Mouse (Mus musculus) embryonic facial prominence, embryonic 15.5 days (tissue): Measurements from ENCODE around the gene Cacna1c. TPM values are rescaled to one million over a fixed set of nuclear protein-coding genes. Genes with fewer than 3 reads are reported as not detected.

Experiments used
- ATAC-seq: fragments of 200-750 bp; cut with Nextera tagmentation; 2 replicates; pipeline ENCODE4 v1.8.0; 2017; ENCODE audit warnings: low read depth, moderate TSS enrichment; ENCODE audit not compliant: insufficient number of reproducible peaks, low FRiP score, low TSS enrichment
- H3K27ac ChIP-seq: fragments of 300-500 bp; sonication (generic); replicated peaks from 2 replicates; pipeline ENCODE4 v1.5.1; 2015; ENCODE audit warnings: mild to moderate bottlenecking, inconsistent platforms
- H3K27me3 ChIP-seq: fragments of 300-500 bp; sonication (generic); 2 replicates; pipeline ENCODE4 v1.6.1; 2015; ENCODE audit warnings: inconsistent platforms
- H3K36me3 ChIP-seq: fragments of 300-500 bp; sonication (generic); 2 replicates; pipeline ENCODE4 v1.6.1; 2015; ENCODE audit warnings: mild to moderate bottlenecking, inconsistent platforms
- H3K4me1 ChIP-seq: fragments of 300-500 bp; sonication (generic); 2 replicates; pipeline ENCODE4 v1.6.1; 2015; ENCODE audit warnings: inconsistent platforms
- H3K4me2 ChIP-seq: fragments of 300-500 bp; sonication (generic); replicated peaks from 2 replicates; pipeline ENCODE4 v1.6.1; 2015; ENCODE audit warnings: mild to moderate bottlenecking, inconsistent platforms
- H3K4me3 ChIP-seq: fragments of 300-500 bp; sonication (generic); replicated peaks from 2 replicates; pipeline ENCODE4 v1.5.1; 2015; ENCODE audit warnings: mild to moderate bottlenecking, inconsistent platforms
- H3K9ac ChIP-seq: fragments of 300-500 bp; sonication (generic); 2 replicates; pipeline ENCODE4 v1.6.1; 2015; ENCODE audit warnings: inconsistent platforms
- H3K9me3 ChIP-seq: fragments of 300-500 bp; sonication (generic); replicated peaks from 2 replicates; pipeline ENCODE4 v1.6.1; 2016; ENCODE audit warnings: inconsistent platforms
- WGBS: fragments of 180-500 bp; shearing (Covaris S2); methylation state at CpG from one replicate; pipeline ENCODE4 v1.1.7; 2015; 5-methylcytosine and 5-hydroxymethylcytosine counted together
- polyA plus RNA-seq: library from polyadenylated mRNA; unstranded; fragments of >200 nt; fragmentation: Nextera tagmentation; extraction: Ambion mirVana; gene quantifications from 2 replicates; pipeline ENCODE4 v1.2.1, GENCODE M21; 2015

Gene Cacna1c
- polyA plus RNA-seq, 1 experiment from 2014 or later, result 5.0 TPM

DNA sequence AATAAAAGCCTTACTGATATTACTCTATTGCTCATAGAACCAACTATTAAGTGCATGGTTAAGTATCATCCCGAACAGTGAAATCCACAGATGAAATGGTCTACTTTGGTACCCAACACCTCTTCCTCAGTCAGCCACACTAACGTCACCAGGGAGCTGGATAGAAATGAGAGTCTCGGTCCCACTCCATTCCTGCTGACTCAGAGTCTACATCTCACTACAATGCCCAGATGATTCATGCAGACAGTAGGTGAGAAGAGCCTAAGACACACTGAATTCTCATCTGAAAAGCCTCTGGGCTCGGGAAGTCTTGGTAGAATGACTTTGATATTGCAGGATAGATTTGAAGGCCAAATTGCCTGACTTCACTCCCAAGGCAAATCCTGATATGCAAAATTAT, 240.0 kb downstream of the Cacna1c start:
- 91% methylated on average over 4 of the region's 4 CpGs for WGBS
- Histone ChIP-seq H3K4me2 (no peak overlapping the region), H3K4me3 (no peak overlapping the region), H3K4me1 (0 out of 2 replicates have a peak, but pooled peaks cover 7% of the 10 kb centered on the region), H3K27me3 (no peaks in the 10 kb centered on the region), H3K36me3 (no peaks in the 10 kb centered on the region), H3K9ac (no peak overlapping the region), H3K9me3 (no peaks in the 10 kb centered on the region), H3K27ac (no peak overlapping the region)
- no peak for ATAC-seq

GRCm38 (mm10) chr6:118955777-118956176, 240.4 kb downstream of the Cacna1c start:
- ATAC-seq, result no peak
- Histone ChIP-seq H3K4me2 (no peak overlapping the region), H3K36me3 (no peaks in the 10 kb centered on the region), H3K4me1 (0 out of 2 replicates have a peak, but pooled peaks cover 7% of the 10 kb centered on the region), H3K27me3 (no peaks in the 10 kb centered on the region), H3K4me3 (no peak overlapping the region), H3K9ac (no peak overlapping the region), H3K9me3 (no peaks in the 10 kb centered on the region), H3K27ac (no peak overlapping the region)

DNA sequence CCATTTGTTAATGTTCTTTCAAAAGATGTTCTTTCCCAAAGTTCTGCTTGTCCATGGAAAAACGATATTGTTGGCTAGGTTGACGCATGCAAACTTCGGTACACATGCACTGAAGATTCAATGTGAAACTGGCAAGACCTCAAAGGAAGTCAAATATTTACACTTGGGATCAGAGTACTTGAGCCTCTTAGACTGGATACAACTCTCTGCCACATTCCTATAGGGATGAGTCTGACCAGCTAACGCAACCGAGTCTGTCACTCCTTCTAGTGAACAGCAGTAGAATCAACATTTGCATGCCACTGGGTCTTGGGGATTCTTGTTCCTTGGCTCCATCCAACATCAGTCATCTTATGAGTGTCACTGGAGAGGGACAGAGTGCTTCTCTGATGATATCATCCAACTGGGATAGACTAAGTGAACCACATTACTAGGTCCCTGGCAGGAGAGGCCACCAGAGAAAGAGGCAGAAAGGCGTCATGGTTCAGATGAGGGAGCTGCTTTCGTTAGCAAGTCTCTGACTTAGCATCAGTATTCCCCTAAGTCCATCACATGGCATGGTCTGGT, 241.1 kb downstream of the Cacna1c start:
- ATAC-seq, result no peak
- H3K4me1 ChIP-seq, result 0 out of 2 replicates have a peak, but pooled peaks cover 7% of the 10 kb centered on the region
- no peak overlapping the region for H3K4me2 ChIP-seq
- no peak overlapping the region for H3K4me3 ChIP-seq
- no peaks in the 10 kb centered on the region for H3K36me3 ChIP-seq
- no peaks in the 10 kb centered on the region for H3K27me3 ChIP-seq
- no peak overlapping the region for H3K9ac ChIP-seq
- no peaks in the 10 kb centered on the region for H3K9me3 ChIP-seq
- 84% methylated on average over 7 of the region's 7 CpGs for WGBS
- H3K27ac ChIP-seq, result no peak overlapping the region

DNA sequence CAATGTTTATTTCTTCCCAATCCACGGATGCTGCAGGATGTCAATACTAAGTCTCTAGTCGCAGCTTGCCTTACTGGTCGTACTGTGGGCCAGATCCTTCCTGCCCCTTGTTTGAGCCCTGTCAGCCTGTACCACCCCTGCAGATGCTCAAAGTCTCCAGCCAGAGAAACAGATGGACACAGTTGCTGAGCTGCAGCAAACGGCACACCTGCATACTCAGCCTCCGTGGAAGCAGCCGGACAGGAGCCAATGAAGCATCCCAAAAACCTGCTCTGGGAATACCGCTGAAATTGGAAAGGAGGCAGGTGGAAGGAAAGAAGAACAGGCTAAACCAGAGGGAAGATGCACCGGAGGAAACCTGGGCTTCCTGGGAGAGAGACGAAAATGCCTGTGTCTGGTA, 243.8 kb downstream of the Cacna1c start:
- H3K36me3 ChIP-seq, result no peaks in the 10 kb centered on the region
- H3K27me3 ChIP-seq, result no peaks in the 10 kb centered on the region
- no peak for ATAC-seq
- no peak overlapping the region for H3K4me2 ChIP-seq
- no peaks in the 10 kb centered on the region for H3K9me3 ChIP-seq
- no peak overlapping the region for H3K4me3 ChIP-seq
- no peak overlapping the region for H3K9ac ChIP-seq
- peaks cover 5% of the 10 kb centered on the region for H3K4me1 ChIP-seq
- WGBS, result 84% methylated on average over 9 of the region's 9 CpGs
- H3K27ac ChIP-seq, result no peak overlapping the region

- Histone ChIP-seq H3K4me3 (no peak overlapping the region), H3K27me3 (no peaks in the 10 kb centered on the region), H3K9me3 (no peaks in the 10 kb centered on the region), H3K4me2 (no peak overlapping the region), H3K4me1 (peaks cover 9% of the 10 kb centered on the region), H3K36me3 (no peaks in the 10 kb centered on the region), H3K9ac (no peak overlapping the region), H3K27ac (no peak overlapping the region)
- no peak for ATAC-seq
- WGBS, result 80% methylated on average over 13 of the region's 13 CpGs
Measured at GRCm38 (mm10) chr6:118950190-118950589, 246.0 kb downstream of the Cacna1c start.

GRCm38 (mm10) chr6:118947286-118947685, 248.9 kb downstream of the Cacna1c start:
- no peaks in the 10 kb centered on the region for H3K9me3 ChIP-seq
- peaks cover 15% of the 10 kb centered on the region for H3K4me1 ChIP-seq
- H3K4me3 ChIP-seq, result no peak overlapping the region
- no peak for ATAC-seq
- H3K9ac ChIP-seq, result no peak overlapping the region
- H3K4me2 ChIP-seq, result no peak overlapping the region
- 41% methylated on average over 8 of the region's 8 CpGs for WGBS
- no peaks in the 10 kb centered on the region for H3K36me3 ChIP-seq
- no peaks in the 10 kb centered on the region for H3K27me3 ChIP-seq
- peak overlapping the region; percentile 28; the same call in 1 of the 2 replicates for H3K27ac ChIP-seq

- Histone ChIP-seq H3K9me3 (no peaks in the 10 kb centered on the region), H3K27ac (0 out of 2 replicates have a peak overlapping the region, but pooled peaks have one; percentile 28), H3K4me1 (peaks cover 17% of the 10 kb centered on the region), H3K27me3 (no peaks in the 10 kb centered on the region), H3K4me3 (no peak overlapping the region), H3K4me2 (no peak overlapping the region), H3K9ac (no peak overlapping the region), H3K36me3 (no peaks in the 10 kb centered on the region)
- 80% methylated on average over 6 of the region's 6 CpGs for WGBS
- ATAC-seq, result no peak
Measured at GRCm38 (mm10) chr6:118946660-118947059, 249.6 kb downstream of the Cacna1c start.

DNA sequence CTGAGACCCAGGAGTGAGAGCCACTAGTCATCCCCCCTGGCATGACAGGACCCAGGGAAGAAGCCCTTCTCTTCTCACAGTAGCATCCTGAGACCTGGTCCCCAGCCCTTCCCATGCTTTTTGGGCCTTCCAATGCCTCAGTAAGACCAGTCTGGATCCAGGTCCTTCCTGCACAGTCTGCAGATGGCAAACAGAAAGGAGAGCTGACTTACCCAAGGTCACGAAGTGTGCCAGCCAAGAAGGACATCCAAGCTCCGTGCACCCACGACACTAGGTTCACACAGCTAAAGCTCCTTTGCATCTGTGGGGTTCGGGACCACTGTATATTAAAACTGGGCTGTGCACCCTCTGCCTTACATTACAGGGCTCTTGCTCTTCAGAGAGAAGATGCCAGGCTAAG, 252.1 kb downstream of the Cacna1c start:
- H3K36me3 ChIP-seq, result no peaks in the 10 kb centered on the region
- H3K4me2 ChIP-seq, result no peak overlapping the region
- peaks cover 17% of the 10 kb centered on the region for H3K4me1 ChIP-seq
- no peak overlapping the region for H3K4me3 ChIP-seq
- no peak overlapping the region for H3K9ac ChIP-seq
- no peaks in the 10 kb centered on the region for H3K9me3 ChIP-seq
- no peaks in the 10 kb centered on the region for H3K27me3 ChIP-seq
- WGBS, result 87% methylated on average over 4 of the region's 4 CpGs
- ATAC-seq, result no peak
- no peak overlapping the region for H3K27ac ChIP-seq

DNA sequence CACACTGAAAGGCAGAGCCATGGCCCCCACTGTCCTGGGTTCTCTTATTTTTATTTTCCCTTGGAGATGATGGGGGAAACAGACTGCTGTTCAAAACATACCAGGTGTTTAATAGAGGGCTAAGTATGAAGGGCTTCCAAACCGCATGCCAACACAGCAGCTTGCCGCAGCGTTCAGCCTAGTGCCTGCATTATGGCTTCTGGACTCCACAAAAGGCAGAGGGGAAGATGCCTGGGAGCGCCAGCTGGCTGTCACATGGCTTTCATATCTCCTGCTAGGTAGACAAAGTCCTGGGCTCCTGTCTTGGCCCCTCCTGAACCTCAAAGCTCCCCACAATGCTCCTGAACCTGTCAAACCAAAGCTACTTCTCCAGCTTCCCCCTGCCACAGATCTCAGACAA, 254.4 kb downstream of the Cacna1c start:
- H3K9me3 ChIP-seq, result no peaks in the 10 kb centered on the region
- no peaks in the 10 kb centered on the region for H3K27me3 ChIP-seq
- 0 out of 2 replicates have a peak, but pooled peaks cover 12% of the 10 kb centered on the region for H3K4me1 ChIP-seq
- no peaks in the 10 kb centered on the region for H3K36me3 ChIP-seq
- no peak overlapping the region for H3K27ac ChIP-seq
- no peak overlapping the region for H3K4me3 ChIP-seq
- 84% methylated on average over 4 of the region's 4 CpGs for WGBS
- no peak for ATAC-seq
- H3K4me2 ChIP-seq, result no peak overlapping the region
- H3K9ac ChIP-seq, result no peak overlapping the region

GRCm38 (mm10) chr6:118941036-118941435, 255.2 kb downstream of the Cacna1c start:
- Histone ChIP-seq H3K9me3 (no peaks in the 10 kb centered on the region), H3K9ac (no peak overlapping the region)
- 84% methylated on average over 3 of the region's 3 CpGs for WGBS

DNA sequence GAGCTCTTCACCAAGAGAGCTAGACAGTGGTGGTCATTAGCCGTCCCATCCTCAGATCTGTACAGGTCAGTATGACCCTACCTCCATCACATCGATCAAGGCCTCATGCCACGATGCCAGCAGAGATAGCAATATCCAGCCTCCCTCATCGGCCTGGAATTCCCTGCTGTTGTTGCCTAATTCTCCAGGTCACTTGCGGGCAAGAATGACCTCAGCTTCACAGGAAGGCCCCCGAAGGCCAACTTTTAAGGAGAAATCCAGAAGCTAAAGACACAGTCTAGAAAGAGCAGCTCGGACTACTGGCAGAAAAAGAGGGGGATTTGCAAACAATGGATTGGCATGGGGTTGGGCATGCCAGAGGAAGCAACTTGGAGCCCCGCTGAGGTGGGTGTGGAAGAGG, 256.6 kb downstream of the Cacna1c start:
- no peaks in the 10 kb centered on the region for H3K36me3 ChIP-seq

More at GRCm38 (mm10) chr6:118941036-118941435, 255.2 kb downstream of the Cacna1c start:
- ATAC-seq, result no peak
- no peak overlapping the region for H3K4me3 ChIP-seq
- H3K27ac ChIP-seq, result no peak overlapping the region
- H3K36me3 ChIP-seq, result no peaks in the 10 kb centered on the region
- H3K27me3 ChIP-seq, result no peaks in the 10 kb centered on the region
- H3K4me1 ChIP-seq, result 0 out of 2 replicates have a peak, but pooled peaks cover 12% of the 10 kb centered on the region
- no peak overlapping the region for H3K4me2 ChIP-seq

More for the DNA sequence above, 256.6 kb downstream of the Cacna1c start:
- peaks cover 16% of the 10 kb centered on the region; the same call in 1 of the 2 replicates for H3K4me1 ChIP-seq
- 92% methylated on average over 8 of the region's 8 CpGs for WGBS
- H3K4me2 ChIP-seq, result no peak overlapping the region
- no peak overlapping the region for H3K4me3 ChIP-seq
- H3K9me3 ChIP-seq, result no peaks in the 10 kb centered on the region
- no peak overlapping the region for H3K9ac ChIP-seq
- H3K27ac ChIP-seq, result no peak overlapping the region
- H3K27me3 ChIP-seq, result no peaks in the 10 kb centered on the region
- ATAC-seq, result no peak
